Mouse (Mus musculus): ENCODE data around the gene March6. TPM values are rescaled to one million over a fixed set of nuclear protein-coding genes. Genes with fewer than 3 reads are reported as not detected.

Gene March6
- polyA plus RNA-seq, 1 experiment from 2014 or later = 15.8 TPM

- 61% methylated on average over 4 of the region's 4 CpGs for WGBS (ENCODE audit: insufficient replicate concordance)
- Histone ChIP-seq H3K36me3 (ENCODE audit: control insufficient read depth, insufficient read depth) (peaks cover 12% of the 10 kb centered on the region), H3K4me1 (ENCODE audit: control insufficient read depth, low read depth, low read length) (no peaks in the 10 kb centered on the region), H3K9ac (ENCODE audit: low read depth, low read length) (no peak overlapping the region), H3K4me3 (ENCODE audit: low read depth, low read length) (no peak overlapping the region), H3K9me3 (replicated peaks; ENCODE audit: control insufficient read depth, low read length) (no peaks in the 10 kb centered on the region), H3K27ac (ENCODE audit: low read length) (no peak overlapping the region), H3K27me3 (ENCODE audit: control insufficient read depth, insufficient read depth, low read depth, low read length) (no peaks in the 10 kb centered on the region), H3K4me2 (ENCODE audit: low read depth, low read length) (no peak overlapping the region)
- ATAC-seq (ENCODE audit: low read depth) = no peak
These were observed 57.9 kb downstream of the March6 start for GRCm38 (mm10) chr15:31472645-31473574.

GRCm38 (mm10) chr15:31471529-31471928 lies 59.3 kb downstream of the March6 start:
- no peaks in the 10 kb centered on the region for H3K9me3 ChIP-seq (replicated peaks; ENCODE audit: control insufficient read depth, low read length)

GRCm38 (mm10) chr15:31469497-31469896 lies 61.4 kb downstream of the March6 start:
- H3K4me1 ChIP-seq (ENCODE audit: control insufficient read depth, low read depth, low read length) = no peaks in the 10 kb centered on the region
- no peak overlapping the region for H3K4me3 ChIP-seq (ENCODE audit: low read depth, low read length)
- WGBS (ENCODE audit: insufficient replicate concordance) = 59% methylated on average over 4 of the region's 4 CpGs
- no peaks in the 10 kb centered on the region for H3K27me3 ChIP-seq (ENCODE audit: control insufficient read depth, insufficient read depth, low read depth, low read length)
- no peak overlapping the region for H3K27ac ChIP-seq (ENCODE audit: low read length)
- peaks cover 21% of the 10 kb centered on the region for H3K36me3 ChIP-seq (ENCODE audit: control insufficient read depth, insufficient read depth)
- no peaks in the 10 kb centered on the region for H3K9me3 ChIP-seq (replicated peaks; ENCODE audit: control insufficient read depth, low read length)
- ATAC-seq (ENCODE audit: low read depth) = no peak
- no peak overlapping the region for H3K9ac ChIP-seq (ENCODE audit: low read depth, low read length)
- H3K4me2 ChIP-seq (ENCODE audit: low read depth, low read length) = no peak overlapping the region

More at GRCm38 (mm10) chr15:31471529-31471928, 59.3 kb downstream of the March6 start:
- WGBS (ENCODE audit: insufficient replicate concordance) = 84% methylated on average over 4 of the region's 4 CpGs
- Histone ChIP-seq H3K4me2 (ENCODE audit: low read depth, low read length) (no peak overlapping the region), H3K9ac (ENCODE audit: low read depth, low read length) (no peak overlapping the region), H3K27ac (ENCODE audit: low read length) (no peak overlapping the region), H3K27me3 (ENCODE audit: control insufficient read depth, insufficient read depth, low read depth, low read length) (no peaks in the 10 kb centered on the region), H3K4me3 (ENCODE audit: low read depth, low read length) (no peak overlapping the region), H3K36me3 (ENCODE audit: control insufficient read depth, insufficient read depth) (peaks cover 9% of the 10 kb centered on the region), H3K4me1 (ENCODE audit: control insufficient read depth, low read depth, low read length) (no peaks in the 10 kb centered on the region)
- no peak for ATAC-seq (ENCODE audit: low read depth)

GRCm38 (mm10) chr15:31468806-31469205 lies 62.0 kb downstream of the March6 start:
- H3K4me3 ChIP-seq (ENCODE audit: low read depth, low read length) = no peak overlapping the region
- no peak for ATAC-seq (ENCODE audit: low read depth)
- whole genome bisulfite sequencing (ENCODE audit: insufficient replicate concordance) = 86% methylated on average over 5 of the region's 5 CpGs
- H3K27me3 ChIP-seq (ENCODE audit: control insufficient read depth, insufficient read depth, low read depth, low read length) = no peaks in the 10 kb centered on the region
- no peaks in the 10 kb centered on the region for H3K4me1 ChIP-seq (ENCODE audit: control insufficient read depth, low read depth, low read length)
- H3K36me3 ChIP-seq (ENCODE audit: control insufficient read depth, insufficient read depth) = peaks cover 21% of the 10 kb centered on the region
- no peaks in the 10 kb centered on the region for H3K9me3 ChIP-seq (replicated peaks; ENCODE audit: control insufficient read depth, low read length)
- H3K4me2 ChIP-seq (ENCODE audit: low read depth, low read length) = no peak overlapping the region
- H3K27ac ChIP-seq (ENCODE audit: low read length) = no peak overlapping the region
- no peak overlapping the region for H3K9ac ChIP-seq (ENCODE audit: low read depth, low read length)

- no peak for ATAC-seq (ENCODE audit: low read depth)
These were observed 64.1 kb downstream of the March6 start for GRCm38 (mm10) chr15:31466749-31467148.

GRCm38 (mm10) chr15:31466295-31466694 lies 64.6 kb downstream of the March6 start:
- no peaks in the 10 kb centered on the region for H3K27me3 ChIP-seq (ENCODE audit: control insufficient read depth, insufficient read depth, low read depth, low read length)
- WGBS (ENCODE audit: insufficient replicate concordance) = 77% methylated on average over 5 of the region's 5 CpGs
- H3K36me3 ChIP-seq (ENCODE audit: control insufficient read depth, insufficient read depth) = peaks cover 32% of the 10 kb centered on the region
- no peak for ATAC-seq (ENCODE audit: low read depth)
- no peak overlapping the region for H3K9ac ChIP-seq (ENCODE audit: low read depth, low read length)
- no peak overlapping the region for H3K4me2 ChIP-seq (ENCODE audit: low read depth, low read length)
- no peak overlapping the region for H3K4me3 ChIP-seq (ENCODE audit: low read depth, low read length)
- no peak overlapping the region for H3K27ac ChIP-seq (ENCODE audit: low read length)
- H3K9me3 ChIP-seq (replicated peaks; ENCODE audit: control insufficient read depth, low read length) = no peaks in the 10 kb centered on the region
- H3K4me1 ChIP-seq (ENCODE audit: control insufficient read depth, low read depth, low read length) = no peaks in the 10 kb centered on the region

More at GRCm38 (mm10) chr15:31466749-31467148, 64.1 kb downstream of the March6 start:
- Histone ChIP-seq H3K9me3 (replicated peaks; ENCODE audit: control insufficient read depth, low read length) (no peaks in the 10 kb centered on the region), H3K27me3 (ENCODE audit: control insufficient read depth, insufficient read depth, low read depth, low read length) (no peaks in the 10 kb centered on the region), H3K9ac (ENCODE audit: low read depth, low read length) (no peak overlapping the region), H3K4me3 (ENCODE audit: low read depth, low read length) (no peak overlapping the region), H3K4me2 (ENCODE audit: low read depth, low read length) (no peak overlapping the region), H3K36me3 (ENCODE audit: control insufficient read depth, insufficient read depth) (peaks cover 31% of the 10 kb centered on the region), H3K27ac (ENCODE audit: low read length) (no peak overlapping the region), H3K4me1 (ENCODE audit: control insufficient read depth, low read depth, low read length) (no peaks in the 10 kb centered on the region)
- 89% methylated on average over 1 of the region's 1 CpGs for WGBS (ENCODE audit: insufficient replicate concordance)

- H3K36me3 ChIP-seq (ENCODE audit: control insufficient read depth, insufficient read depth) = peaks cover 36% of the 10 kb centered on the region
These were observed 65.0 kb downstream of the March6 start for GRCm38 (mm10) chr15:31465806-31466205.

GRCm38 (mm10) chr15:31460571-31460970 lies 70.3 kb downstream of the March6 start:
- Histone ChIP-seq H3K9ac (ENCODE audit: low read depth, low read length) (no peak overlapping the region), H3K27ac (ENCODE audit: low read length) (no peak overlapping the region), H3K9me3 (replicated peaks; ENCODE audit: control insufficient read depth, low read length) (no peaks in the 10 kb centered on the region), H3K36me3 (ENCODE audit: control insufficient read depth, insufficient read depth) (peaks cover 49% of the 10 kb centered on the region), H3K27me3 (ENCODE audit: control insufficient read depth, insufficient read depth, low read depth, low read length) (no peaks in the 10 kb centered on the region), H3K4me2 (ENCODE audit: low read depth, low read length) (no peak overlapping the region), H3K4me1 (ENCODE audit: control insufficient read depth, low read depth, low read length) (no peaks in the 10 kb centered on the region), H3K4me3 (ENCODE audit: low read depth, low read length) (no peak overlapping the region)
- no peak for ATAC-seq (ENCODE audit: low read depth)
- 75% methylated on average over 2 of the region's 2 CpGs for WGBS (ENCODE audit: insufficient replicate concordance)

More at GRCm38 (mm10) chr15:31465806-31466205, 65.0 kb downstream of the March6 start:
- Histone ChIP-seq H3K4me1 (ENCODE audit: control insufficient read depth, low read depth, low read length) (no peaks in the 10 kb centered on the region), H3K9me3 (replicated peaks; ENCODE audit: control insufficient read depth, low read length) (no peaks in the 10 kb centered on the region), H3K4me2 (ENCODE audit: low read depth, low read length) (no peak overlapping the region), H3K4me3 (ENCODE audit: low read depth, low read length) (no peak overlapping the region), H3K9ac (ENCODE audit: low read depth, low read length) (no peak overlapping the region), H3K27ac (ENCODE audit: low read length) (no peak overlapping the region), H3K27me3 (ENCODE audit: control insufficient read depth, insufficient read depth, low read depth, low read length) (no peaks in the 10 kb centered on the region)
- ATAC-seq (ENCODE audit: low read depth) = no peak
- 88% methylated on average over 2 of the region's 2 CpGs for WGBS (ENCODE audit: insufficient replicate concordance)

GRCm38 (mm10) chr15:31458081-31458480 lies 72.8 kb downstream of the March6 start:
- Histone ChIP-seq H3K9me3 (replicated peaks; ENCODE audit: control insufficient read depth, low read length) (no peaks in the 10 kb centered on the region), H3K36me3 (ENCODE audit: control insufficient read depth, insufficient read depth) (peaks cover 38% of the 10 kb centered on the region), H3K9ac (ENCODE audit: low read depth, low read length) (no peak overlapping the region), H3K4me2 (ENCODE audit: low read depth, low read length) (no peak overlapping the region), H3K4me3 (ENCODE audit: low read depth, low read length) (no peak overlapping the region), H3K27me3 (ENCODE audit: control insufficient read depth, insufficient read depth, low read depth, low read length) (no peaks in the 10 kb centered on the region), H3K27ac (ENCODE audit: low read length) (no peak overlapping the region), H3K4me1 (ENCODE audit: control insufficient read depth, low read depth, low read length) (peaks cover 6% of the 10 kb centered on the region; the same call in 1 of the 2 replicates)
- ATAC-seq (ENCODE audit: low read depth) = no peak
- 82% methylated on average over 7 of the region's 7 CpGs for WGBS (ENCODE audit: insufficient replicate concordance)

Measured in liver, embryonic 16.5 days (tissue).